Mouse (Mus musculus): Measurements from ENCODE around the gene Cep170b. TPM values are rescaled to one million over a fixed set of nuclear protein-coding genes. Genes with fewer than 3 reads are reported as not detected.
A peak's percentile ranks its signal among the peaks of the same experiment; 100 is the strongest.

Cep170b gene
- polyA plus RNA-seq, 2 experiments = 21.3 to 30.1 TPM

- no peak overlapping the region for H3K27ac ChIP-seq (replicated peaks; ENCODE audit: low read depth, low read length)
- H3K4me1 ChIP-seq (ENCODE audit: control insufficient read depth, insufficient read depth, low read length) = peaks cover 3% of the 10 kb centered on the region; the same call in 1 of the 2 replicates
- ATAC-seq (ENCODE audit: low FRiP score, low read depth) = no peak
- H3K27me3 ChIP-seq (ENCODE audit: control insufficient read depth, insufficient read depth, low read length) = no peaks in the 10 kb centered on the region
- H3K9ac ChIP-seq (ENCODE audit: low read depth, low read length, severe bottlenecking) = no peak overlapping the region
- H3K4me3 ChIP-seq (replicated peaks; ENCODE audit: low read length) = no peak overlapping the region
- no peak for DNase-seq (ENCODE audit: low spot score)
- H3K36me3 ChIP-seq (ENCODE audit: control insufficient read depth, insufficient read depth, low read length) = peaks cover 42% of the 10 kb centered on the region
- 75% methylated on average over 11 of the region's 11 CpGs for WGBS
- TF ChIP-seq POLR2A (IDR thresholded peaks at IDR 0.05; ENCODE audit: borderline replicate concordance, extremely low read depth, insufficient read depth, insufficient read length) = no peak
- no peaks in the 10 kb centered on the region for H3K9me3 ChIP-seq (ENCODE audit: control insufficient read depth, low read length)
- H3K4me2 ChIP-seq (replicated peaks; ENCODE audit: low read depth, low read length, severe bottlenecking) = no peak overlapping the region
Measured at GRCm38 (mm10) chr12:112744211-112744610, 24.0 kb downstream of the Cep170b start.

- no peak for ATAC-seq (ENCODE audit: low FRiP score, low read depth)
- no peak overlapping the region for H3K4me3 ChIP-seq (replicated peaks; ENCODE audit: low read length)
- peaks cover 34% of the 10 kb centered on the region for H3K36me3 ChIP-seq (ENCODE audit: control insufficient read depth, insufficient read depth, low read length)
- no peaks in the 10 kb centered on the region for H3K9me3 ChIP-seq (ENCODE audit: control insufficient read depth, low read length)
- H3K27ac ChIP-seq (replicated peaks; ENCODE audit: low read depth, low read length) = no peak overlapping the region
- DNase-seq (ENCODE audit: low spot score) = no peak
- H3K4me2 ChIP-seq (replicated peaks; ENCODE audit: low read depth, low read length, severe bottlenecking) = no peak overlapping the region
- H3K4me1 ChIP-seq (ENCODE audit: control insufficient read depth, insufficient read depth, low read length) = peaks cover 3% of the 10 kb centered on the region; the same call in 1 of the 2 replicates
- no peak for TF ChIP-seq POLR2A (IDR thresholded peaks at IDR 0.05; ENCODE audit: borderline replicate concordance, extremely low read depth, insufficient read depth, insufficient read length)
- H3K9ac ChIP-seq (ENCODE audit: low read depth, low read length, severe bottlenecking) = no peak overlapping the region
- no peaks in the 10 kb centered on the region for H3K27me3 ChIP-seq (ENCODE audit: control insufficient read depth, insufficient read depth, low read length)
- WGBS = 84% methylated on average over 8 of the region's 10 CpGs
Measured at GRCm38 (mm10) chr12:112744891-112745580, 24.8 kb downstream of the Cep170b start.

DNA sequence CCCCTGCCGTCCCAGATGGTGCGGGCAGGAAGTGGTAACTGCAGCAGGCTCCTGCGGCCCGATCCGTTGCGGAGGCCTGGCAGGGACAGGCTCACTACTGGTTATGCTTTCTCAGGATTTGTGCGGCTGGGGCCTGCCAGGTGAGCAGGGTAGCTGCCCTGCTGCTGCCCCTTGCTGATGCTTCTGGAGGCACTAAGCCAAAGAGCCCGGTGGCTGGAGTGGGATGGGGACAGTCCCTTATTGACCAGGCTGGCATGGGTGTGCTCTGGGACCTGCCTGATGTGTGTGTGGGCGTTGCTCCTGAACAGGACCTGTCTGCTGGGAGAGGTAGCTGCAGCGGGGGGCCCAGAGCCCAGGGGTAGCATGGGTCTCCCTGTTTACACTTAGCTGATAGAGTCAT, 25.5 kb downstream of the Cep170b start:
- Histone ChIP-seq H3K9me3 (ENCODE audit: control insufficient read depth, low read length) (no peaks in the 10 kb centered on the region), H3K27me3 (ENCODE audit: control insufficient read depth, insufficient read depth, low read length) (no peaks in the 10 kb centered on the region), H3K4me3 (replicated peaks; ENCODE audit: low read length) (no peak overlapping the region), H3K4me1 (ENCODE audit: control insufficient read depth, insufficient read depth, low read length) (peaks cover 3% of the 10 kb centered on the region; the same call in 1 of the 2 replicates), H3K9ac (ENCODE audit: low read depth, low read length, severe bottlenecking) (no peak overlapping the region), H3K27ac (replicated peaks; ENCODE audit: low read depth, low read length) (no peak overlapping the region), H3K4me2 (replicated peaks; ENCODE audit: low read depth, low read length, severe bottlenecking) (no peak overlapping the region), H3K36me3 (ENCODE audit: control insufficient read depth, insufficient read depth, low read length) (peaks cover 27% of the 10 kb centered on the region)
- no peak for DNase-seq (ENCODE audit: low spot score)
- WGBS = 85% methylated on average over 9 of the region's 10 CpGs
- TF ChIP-seq POLR2A (IDR thresholded peaks at IDR 0.05; ENCODE audit: borderline replicate concordance, extremely low read depth, insufficient read depth, insufficient read length) = no peak
- ATAC-seq (ENCODE audit: low FRiP score, low read depth) = no peak

- TF ChIP-seq POLR2A (IDR thresholded peaks at IDR 0.05; ENCODE audit: borderline replicate concordance, extremely low read depth, insufficient read depth, insufficient read length) = no peak
- Histone ChIP-seq H3K27me3 (ENCODE audit: control insufficient read depth, insufficient read depth, low read length) (no peaks in the 10 kb centered on the region), H3K4me3 (replicated peaks; ENCODE audit: low read length) (no peak overlapping the region), H3K36me3 (ENCODE audit: control insufficient read depth, insufficient read depth, low read length) (peaks cover 24% of the 10 kb centered on the region), H3K27ac (replicated peaks; ENCODE audit: low read depth, low read length) (no peak overlapping the region), H3K9me3 (ENCODE audit: control insufficient read depth, low read length) (no peaks in the 10 kb centered on the region), H3K9ac (ENCODE audit: low read depth, low read length, severe bottlenecking) (no peak overlapping the region), H3K4me1 (ENCODE audit: control insufficient read depth, insufficient read depth, low read length) (peaks cover 3% of the 10 kb centered on the region; the same call in 1 of the 2 replicates), H3K4me2 (replicated peaks; ENCODE audit: low read depth, low read length, severe bottlenecking) (no peak overlapping the region; the same call in 1 of the 2 replicates)
- no peak for DNase-seq (ENCODE audit: low spot score)
- no peak for ATAC-seq (ENCODE audit: low FRiP score, low read depth)
- 68% methylated on average over 4 of the region's 4 CpGs for WGBS
Measured at GRCm38 (mm10) chr12:112746461-112746807, 26.2 kb downstream of the Cep170b start.

DNA sequence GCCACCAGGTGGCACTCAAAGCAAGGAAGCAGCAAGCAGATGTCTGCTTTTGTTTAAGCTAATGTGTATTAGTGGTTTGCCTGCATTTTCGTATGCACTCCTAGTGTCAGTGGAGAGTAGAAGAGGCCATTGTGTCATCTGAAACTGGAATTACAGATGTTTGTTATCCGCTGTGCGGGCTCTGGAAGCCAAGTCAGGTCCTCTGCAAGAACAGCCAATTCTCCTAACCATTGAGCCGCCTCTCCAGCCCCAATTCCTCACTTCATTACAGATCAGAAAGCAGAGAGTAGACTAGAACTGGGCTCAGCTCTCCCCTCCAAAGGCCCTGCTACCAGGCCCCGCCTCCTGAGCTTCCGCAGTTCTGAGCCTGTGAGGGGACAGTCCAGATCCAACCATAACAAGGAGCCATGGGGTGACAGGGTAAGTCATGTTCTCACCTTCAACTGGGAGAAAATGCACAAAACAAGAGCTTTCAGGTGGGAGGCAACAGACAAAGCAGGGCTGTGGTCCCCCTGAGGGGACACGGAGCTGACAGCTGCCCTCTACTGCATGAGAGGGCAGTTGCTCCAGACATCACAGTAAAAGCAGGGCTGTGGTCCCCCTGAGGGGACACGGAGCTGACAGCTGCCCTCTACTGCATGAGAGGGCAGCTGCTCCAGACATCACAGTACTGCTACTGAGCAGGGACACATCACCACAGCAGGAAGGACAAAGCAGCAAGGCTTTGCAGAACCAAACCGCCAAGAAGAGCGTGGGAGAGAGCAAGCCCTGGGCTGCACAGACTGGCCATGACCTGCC, 26.8 kb downstream of the Cep170b start:
- ATAC-seq (ENCODE audit: low FRiP score, low read depth) (peak; percentile 62), DNase-seq (ENCODE audit: low spot score) (peak; percentile 87)
- H3K9ac ChIP-seq (ENCODE audit: low read depth, low read length, severe bottlenecking) = peak overlapping the region; percentile 8; the same call in 1 of the 2 replicates

More for the DNA sequence above, 26.8 kb downstream of the Cep170b start:
- Histone ChIP-seq H3K4me1 (ENCODE audit: control insufficient read depth, insufficient read depth, low read length) (peaks cover 3% of the 10 kb centered on the region; the same call in 1 of the 2 replicates), H3K4me2 (replicated peaks; ENCODE audit: low read depth, low read length, severe bottlenecking) (peak overlapping the region; percentile 2; the same call in 1 of the 2 replicates), H3K27ac (replicated peaks; ENCODE audit: low read depth, low read length) (peak overlapping the region; percentile 65), H3K27me3 (ENCODE audit: control insufficient read depth, insufficient read depth, low read length) (no peaks in the 10 kb centered on the region), H3K36me3 (ENCODE audit: control insufficient read depth, insufficient read depth, low read length) (peaks cover 24% of the 10 kb centered on the region), H3K9me3 (ENCODE audit: control insufficient read depth, low read length) (no peaks in the 10 kb centered on the region), H3K4me3 (replicated peaks; ENCODE audit: low read length) (no peak overlapping the region)
- no peak for TF ChIP-seq POLR2A (IDR thresholded peaks at IDR 0.05; ENCODE audit: borderline replicate concordance, extremely low read depth, insufficient read depth, insufficient read length)
- WGBS = 20% methylated on average over 10 of the region's 10 CpGs
